Mouse (Mus musculus) midbrain, embryonic 15.5 days (tissue): ENCODE data around the gene 1700029I15Rik. TPM values are rescaled to one million over a fixed set of nuclear protein-coding genes. Genes with fewer than 3 reads are reported as not detected.

Experiments
- ATAC-seq: fragments of 200-750 bp; cut with Nextera tagmentation; replicated peaks from 2 replicates; pipeline ENCODE4 v1.8.0; 2017; ENCODE audit warnings: moderate TSS enrichment
- H3K27ac ChIP-seq: fragments of 300-500 bp; sonication (generic); 2 replicates; pipeline ENCODE4 v1.5.1; 2015; ENCODE audit warnings: mild to moderate bottlenecking, inconsistent platforms
- H3K27me3 ChIP-seq: fragments of 300-500 bp; sonication (generic); replicated peaks from 2 replicates; pipeline ENCODE4 v1.6.1; 2015; ENCODE audit warnings: inconsistent platforms
- H3K36me3 ChIP-seq: fragments of 300-500 bp; sonication (generic); replicated peaks from 2 replicates; pipeline ENCODE4 v1.6.1; 2015; ENCODE audit warnings: inconsistent platforms
- H3K4me1 ChIP-seq: fragments of 300-500 bp; sonication (generic); 2 replicates; pipeline ENCODE4 v1.6.1; 2015; ENCODE audit warnings: inconsistent platforms
- H3K4me2 ChIP-seq: fragments of 300-500 bp; sonication (generic); 2 replicates; pipeline ENCODE4 v1.6.1; 2015; ENCODE audit warnings: inconsistent platforms, mild to moderate bottlenecking, moderate library complexity
- H3K4me3 ChIP-seq: fragments of 300-500 bp; sonication (generic); 2 replicates; pipeline ENCODE4 v1.5.1; 2015; ENCODE audit warnings: mild to moderate bottlenecking, inconsistent platforms
- H3K9ac ChIP-seq: fragments of 300-500 bp; sonication (generic); 2 replicates; pipeline ENCODE4 v1.6.1; 2015; ENCODE audit warnings: mild to moderate bottlenecking, inconsistent platforms
- H3K9me3 ChIP-seq: fragments of 300-500 bp; sonication (generic); 2 replicates; pipeline ENCODE4 v1.6.1; 2016; ENCODE audit warnings: inconsistent platforms
- WGBS: fragments of 180-500 bp; shearing (Covaris S2); methylation state at CpG from one replicate; pipeline ENCODE4 v1.1.7; 2015; ENCODE audit warnings: mixed read lengths; 5-methylcytosine and 5-hydroxymethylcytosine counted together
- polyA plus RNA-seq: library from polyadenylated mRNA; unstranded; fragments of >200 nt; fragmentation: Nextera tagmentation; extraction: Ambion mirVana; gene quantifications from 2 replicates; pipeline ENCODE4 v1.2.1, GENCODE M21; 2015

The 1700029I15Rik gene
- polyA plus RNA-seq, 1 experiment from 2014 or later, result 8.4 TPM

DNA sequence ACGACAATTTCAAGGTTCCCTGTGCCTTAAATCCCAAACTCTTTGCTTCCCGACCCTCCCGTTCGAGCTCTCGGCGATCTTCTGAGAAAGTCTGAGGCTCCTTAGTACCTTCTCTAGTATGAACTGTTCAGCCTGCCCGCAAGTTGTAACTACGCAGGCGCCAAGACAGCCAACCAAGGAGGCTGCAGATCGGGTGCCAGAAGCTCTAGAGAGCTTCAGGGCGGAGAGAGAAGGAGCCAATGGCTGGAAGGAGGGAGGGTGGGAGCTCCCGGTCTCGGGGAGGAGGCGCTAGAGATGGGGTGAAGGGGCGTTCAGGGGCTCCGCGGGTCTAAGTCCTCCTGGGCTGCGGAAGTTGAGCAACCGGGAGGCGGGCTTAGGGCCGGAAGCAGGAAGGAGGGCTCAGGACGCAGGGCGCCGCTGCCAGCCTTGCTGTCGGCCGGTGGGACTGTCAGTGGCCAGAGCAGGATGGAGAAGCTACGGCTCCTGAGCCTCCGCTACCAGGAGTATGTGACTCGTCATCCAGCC lies 7.2 kb upstream of the 1700029I15Rik start:
- peaks cover 52% of the 10 kb centered on the region for H3K4me1 ChIP-seq
- peak overlapping the region; percentile 85 for H3K27ac ChIP-seq
- peaks cover 13% of the 10 kb centered on the region for H3K27me3 ChIP-seq
- peak overlapping the region; percentile 85 for H3K4me3 ChIP-seq
- no peaks in the 10 kb centered on the region for H3K9me3 ChIP-seq
- H3K36me3 ChIP-seq, result peaks cover 9% of the 10 kb centered on the region; the same call in 1 of the 2 replicates
- H3K9ac ChIP-seq, result peak overlapping the region; percentile 65
- ATAC-seq, result peak; percentile 94
- WGBS, result under 1% methylated on average over 29 of the region's 29 CpGs
- H3K4me2 ChIP-seq, result peak overlapping the region; percentile 84

DNA sequence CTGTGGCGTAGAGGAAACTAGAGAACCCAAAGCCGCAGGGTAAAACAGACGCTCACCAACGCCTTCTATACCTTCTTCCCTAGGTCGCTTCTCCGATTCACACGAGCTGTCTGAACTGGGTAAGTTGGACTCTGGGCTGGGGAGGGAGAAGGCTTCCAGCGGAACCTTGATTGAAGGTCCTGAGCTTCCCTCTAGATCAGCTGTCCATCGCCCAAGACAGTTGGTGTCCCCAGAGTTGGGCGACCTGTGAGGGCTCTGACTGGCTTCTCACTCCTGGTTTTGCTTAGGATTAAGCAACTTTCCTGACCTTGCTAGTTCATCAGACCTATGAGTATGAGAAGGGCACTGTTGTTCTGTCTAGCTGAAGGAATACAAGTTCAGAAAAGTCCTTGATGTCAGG lies 6.5 kb upstream of the 1700029I15Rik start:
- H3K4me3 ChIP-seq, result peak overlapping the region; percentile 85
- 11% methylated on average over 10 of the region's 10 CpGs for WGBS
- peaks cover 46% of the 10 kb centered on the region for H3K4me1 ChIP-seq
- peak overlapping the region; percentile 85 for H3K27ac ChIP-seq
- no peaks in the 10 kb centered on the region for H3K9me3 ChIP-seq
- peaks cover 9% of the 10 kb centered on the region; the same call in 1 of the 2 replicates for H3K36me3 ChIP-seq
- H3K27me3 ChIP-seq, result peaks cover 7% of the 10 kb centered on the region
- ATAC-seq, result peak; percentile 2; the same call in 1 of the 2 replicates
- H3K4me2 ChIP-seq, result peak overlapping the region; percentile 84
- peak overlapping the region; percentile 65 for H3K9ac ChIP-seq

DNA sequence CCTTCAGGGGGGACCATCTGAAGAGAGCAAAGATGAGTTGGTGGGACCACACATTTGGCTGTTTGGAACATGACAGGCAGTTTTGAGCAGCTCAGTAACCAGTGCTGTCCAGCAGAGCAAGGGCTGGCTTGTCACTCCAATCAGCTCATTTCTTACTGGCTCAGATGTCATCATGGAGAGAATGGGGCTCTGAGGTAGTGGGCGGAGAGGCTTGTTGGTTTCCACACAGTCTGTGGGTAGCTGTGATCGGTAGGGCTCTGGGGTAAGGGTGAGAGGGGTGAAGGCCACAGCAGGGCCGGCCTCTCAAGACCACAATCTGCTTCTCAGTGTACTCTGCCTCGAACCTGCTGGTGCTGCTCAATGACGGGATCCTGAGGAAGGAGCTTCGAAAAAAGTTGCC lies 6.0 kb upstream of the 1700029I15Rik start:
- ATAC-seq, result no peak
- peaks cover 2% of the 10 kb centered on the region; the same call in 1 of the 2 replicates for H3K27me3 ChIP-seq
- WGBS, result 85% methylated on average over 6 of the region's 6 CpGs
- peak overlapping the region; percentile 65; the same call in 1 of the 2 replicates for H3K9ac ChIP-seq
- H3K9me3 ChIP-seq, result no peaks in the 10 kb centered on the region
- H3K4me1 ChIP-seq, result peaks cover 41% of the 10 kb centered on the region
- H3K4me2 ChIP-seq, result peak overlapping the region; percentile 84
- H3K36me3 ChIP-seq, result peaks cover 13% of the 10 kb centered on the region; the same call in 1 of the 2 replicates
- H3K4me3 ChIP-seq, result peak overlapping the region; percentile 85
- H3K27ac ChIP-seq, result no peak overlapping the region

DNA sequence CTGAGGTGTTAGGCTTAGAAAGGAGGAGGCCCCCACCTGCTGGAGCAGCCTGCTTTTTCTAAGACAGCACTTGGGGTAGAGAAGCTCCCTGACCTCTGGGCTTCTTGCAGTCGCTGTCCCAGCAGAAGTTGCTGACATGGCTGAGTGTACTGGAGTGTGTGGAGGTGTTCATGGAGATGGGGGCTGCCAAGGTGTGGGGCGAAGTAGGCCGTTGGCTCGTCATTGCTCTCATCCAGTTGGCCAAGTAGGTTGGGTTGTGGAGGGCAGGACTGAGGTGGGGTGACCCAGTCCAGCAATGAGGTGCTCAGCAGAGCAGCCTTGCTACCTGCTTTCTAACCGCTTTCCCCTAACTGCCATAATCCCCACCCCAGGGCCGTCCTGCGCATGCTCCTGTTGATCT lies 5.0 kb upstream of the 1700029I15Rik start:
- H3K9me3 ChIP-seq, result no peaks in the 10 kb centered on the region
- 94% methylated on average over 7 of the region's 7 CpGs for WGBS
- peaks cover 22% of the 10 kb centered on the region; the same call in 1 of the 2 replicates for H3K36me3 ChIP-seq
- H3K4me1 ChIP-seq, result peaks cover 31% of the 10 kb centered on the region
- H3K4me2 ChIP-seq, result no peak overlapping the region
- H3K27me3 ChIP-seq, result no peaks in the 10 kb centered on the region
- H3K4me3 ChIP-seq, result no peak overlapping the region
- H3K9ac ChIP-seq, result no peak overlapping the region
- no peak overlapping the region for H3K27ac ChIP-seq
- no peak for ATAC-seq

DNA sequence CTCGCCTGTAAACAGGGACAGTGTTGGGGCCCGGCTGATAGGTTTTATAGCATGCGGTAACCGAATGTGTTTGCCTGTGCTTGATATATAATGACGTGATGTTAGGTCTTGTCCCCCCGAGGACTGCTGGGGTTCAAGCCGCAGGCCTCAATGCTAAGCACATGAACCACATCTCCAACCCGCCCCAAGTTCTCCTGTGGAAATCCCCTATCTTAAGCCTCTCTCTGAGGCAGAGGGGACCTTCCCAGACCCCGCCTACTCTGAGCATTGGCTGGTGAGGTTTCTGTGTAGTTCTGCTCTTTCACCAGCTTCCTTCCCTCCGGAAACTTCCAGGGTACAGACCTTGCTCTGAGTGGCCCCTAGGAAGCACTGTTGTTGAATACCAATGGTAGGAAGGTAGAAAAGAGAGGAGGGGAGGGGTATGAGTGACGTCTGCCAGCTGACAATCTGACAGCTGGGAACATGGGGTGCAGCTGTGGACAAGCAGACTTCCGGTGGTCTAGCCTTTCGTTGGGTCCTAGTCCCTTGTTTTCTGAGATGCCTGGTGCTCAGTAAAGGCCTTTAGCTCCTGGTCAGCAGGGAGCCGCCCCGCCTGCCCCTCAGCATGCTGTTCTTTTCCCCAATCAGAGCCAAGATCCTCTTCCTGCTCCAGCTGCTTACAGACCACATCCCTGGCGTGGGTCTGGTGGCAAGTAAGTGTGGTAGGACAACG lies 2.4 kb upstream of the 1700029I15Rik start:
- Histone ChIP-seq H3K27me3 (no peaks in the 10 kb centered on the region), H3K9me3 (no peaks in the 10 kb centered on the region), H3K9ac (no peak overlapping the region), H3K4me2 (no peak overlapping the region), H3K36me3 (peaks cover 42% of the 10 kb centered on the region), H3K4me3 (no peak overlapping the region), H3K27ac (no peak overlapping the region), H3K4me1 (peaks cover 11% of the 10 kb centered on the region)
- WGBS, result 82% methylated on average over 17 of the region's 17 CpGs
- ATAC-seq, result no peak

DNA sequence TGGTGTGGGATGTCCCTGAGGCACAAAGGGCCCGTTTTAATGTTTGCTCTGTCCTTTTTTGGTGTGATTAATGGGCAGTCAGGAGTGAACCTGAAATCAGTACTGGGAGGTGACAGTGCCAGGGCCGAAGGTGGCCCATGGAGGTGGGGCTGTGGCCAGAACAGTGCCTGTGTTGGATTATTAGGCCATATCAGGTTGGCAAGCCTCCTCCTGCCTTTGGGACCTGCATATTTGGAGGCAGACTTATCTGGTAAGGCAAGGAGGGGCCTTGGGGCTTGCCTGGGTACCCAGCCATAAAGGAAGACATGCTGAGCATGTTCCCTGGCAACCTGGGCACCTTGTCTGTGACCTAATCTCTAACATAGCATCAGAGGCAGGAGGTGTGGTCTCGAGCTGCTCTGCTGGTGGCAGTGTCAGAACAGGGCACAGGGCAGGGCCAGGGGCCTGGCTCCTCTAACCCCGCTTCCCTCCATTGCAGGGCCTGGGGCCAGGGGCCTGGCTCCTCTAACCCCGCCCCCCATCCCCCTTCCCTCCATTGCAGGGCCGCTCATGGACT lies 1.8 kb upstream of the 1700029I15Rik start:
- Histone ChIP-seq H3K36me3 (peaks cover 48% of the 10 kb centered on the region), H3K4me1 (peaks cover 10% of the 10 kb centered on the region), H3K9me3 (no peaks in the 10 kb centered on the region), H3K9ac (no peak overlapping the region), H3K27ac (no peak overlapping the region), H3K4me2 (no peak overlapping the region), H3K27me3 (no peaks in the 10 kb centered on the region), H3K4me3 (no peak overlapping the region)
- WGBS, result 76% methylated on average over 6 of the region's 6 CpGs
- ATAC-seq, result no peak

DNA sequence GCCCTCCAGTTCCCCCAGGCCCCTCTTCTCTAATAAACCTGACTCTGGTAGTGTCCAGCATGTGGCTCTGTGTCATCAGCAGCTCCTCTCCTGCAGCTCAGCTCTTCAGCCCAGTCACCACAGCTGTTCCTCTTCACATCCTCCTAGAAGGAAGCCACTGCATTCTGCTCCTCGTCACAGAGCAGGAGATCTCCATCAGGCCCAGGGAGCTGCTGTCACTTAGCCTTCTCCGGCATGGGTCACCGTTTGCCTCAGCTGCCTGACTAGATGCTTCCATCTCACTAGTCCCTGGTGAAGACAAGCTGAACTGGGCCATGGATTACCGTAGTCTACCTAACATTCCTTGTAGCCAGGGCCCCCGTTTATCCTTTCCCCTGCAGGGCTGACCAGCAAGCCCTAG lies 1.2 kb upstream of the 1700029I15Rik start:
- H3K27ac ChIP-seq, result no peak overlapping the region
- peaks cover 4% of the 10 kb centered on the region for H3K4me1 ChIP-seq
- no peak overlapping the region for H3K4me3 ChIP-seq
- no peak overlapping the region for H3K4me2 ChIP-seq
- H3K27me3 ChIP-seq, result no peaks in the 10 kb centered on the region
- H3K9ac ChIP-seq, result no peak overlapping the region
- peaks cover 54% of the 10 kb centered on the region for H3K36me3 ChIP-seq
- ATAC-seq, result no peak
- H3K9me3 ChIP-seq, result no peaks in the 10 kb centered on the region
- WGBS, result 88% methylated on average over 5 of the region's 5 CpGs

DNA sequence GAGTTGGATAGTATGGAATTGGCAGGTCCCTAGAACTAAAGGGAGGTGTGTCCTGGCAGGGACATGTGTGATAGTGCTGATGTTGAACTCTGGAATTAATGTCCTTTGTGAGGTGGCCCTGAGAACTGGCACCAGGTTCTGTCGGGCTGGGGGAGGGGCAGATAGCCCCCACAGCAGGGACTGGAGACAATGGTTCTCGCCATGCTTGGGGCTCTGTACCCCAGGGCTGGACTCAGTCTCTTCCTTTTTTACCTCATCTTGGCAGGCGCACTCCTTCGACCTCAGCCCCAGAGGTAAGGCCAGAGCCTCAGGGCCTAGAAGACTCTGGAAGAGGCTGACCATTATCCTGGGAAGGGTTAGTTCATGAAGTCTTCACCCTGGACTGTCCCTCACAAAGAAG lies 421 bp downstream of the 1700029I15Rik start:
- no peak overlapping the region for H3K9ac ChIP-seq
- H3K4me2 ChIP-seq, result no peak overlapping the region
- H3K36me3 ChIP-seq, result peaks cover 63% of the 10 kb centered on the region
- H3K9me3 ChIP-seq, result no peaks in the 10 kb centered on the region
- ATAC-seq, result no peak
- no peak overlapping the region for H3K4me3 ChIP-seq
- H3K27me3 ChIP-seq, result no peaks in the 10 kb centered on the region
- 82% methylated on average over 4 of the region's 4 CpGs for WGBS
- H3K27ac ChIP-seq, result no peak overlapping the region
- H3K4me1 ChIP-seq, result peaks cover 9% of the 10 kb centered on the region

DNA sequence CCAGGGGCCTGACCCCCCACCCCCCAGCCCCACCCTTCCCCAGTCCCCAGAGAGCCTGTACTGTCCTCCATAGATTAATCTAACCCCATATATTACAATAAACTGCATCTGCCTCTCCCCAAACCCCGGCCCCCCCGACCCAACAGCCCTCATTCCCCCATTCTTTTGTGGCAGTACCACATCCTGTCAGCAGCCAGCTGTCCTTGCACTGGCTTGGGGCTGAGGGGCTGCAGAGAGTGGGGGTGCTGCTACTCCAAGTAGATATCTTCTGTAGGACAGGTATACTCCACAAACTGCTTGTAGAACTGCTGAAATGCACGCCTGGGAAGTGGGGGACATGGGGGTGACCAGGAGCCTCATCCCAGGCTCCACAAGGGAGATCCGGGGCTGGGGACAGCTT lies 1.8 kb downstream of the 1700029I15Rik start:
- H3K9ac ChIP-seq, result no peak overlapping the region
- WGBS, result 81% methylated on average over 4 of the region's 4 CpGs

DNA sequence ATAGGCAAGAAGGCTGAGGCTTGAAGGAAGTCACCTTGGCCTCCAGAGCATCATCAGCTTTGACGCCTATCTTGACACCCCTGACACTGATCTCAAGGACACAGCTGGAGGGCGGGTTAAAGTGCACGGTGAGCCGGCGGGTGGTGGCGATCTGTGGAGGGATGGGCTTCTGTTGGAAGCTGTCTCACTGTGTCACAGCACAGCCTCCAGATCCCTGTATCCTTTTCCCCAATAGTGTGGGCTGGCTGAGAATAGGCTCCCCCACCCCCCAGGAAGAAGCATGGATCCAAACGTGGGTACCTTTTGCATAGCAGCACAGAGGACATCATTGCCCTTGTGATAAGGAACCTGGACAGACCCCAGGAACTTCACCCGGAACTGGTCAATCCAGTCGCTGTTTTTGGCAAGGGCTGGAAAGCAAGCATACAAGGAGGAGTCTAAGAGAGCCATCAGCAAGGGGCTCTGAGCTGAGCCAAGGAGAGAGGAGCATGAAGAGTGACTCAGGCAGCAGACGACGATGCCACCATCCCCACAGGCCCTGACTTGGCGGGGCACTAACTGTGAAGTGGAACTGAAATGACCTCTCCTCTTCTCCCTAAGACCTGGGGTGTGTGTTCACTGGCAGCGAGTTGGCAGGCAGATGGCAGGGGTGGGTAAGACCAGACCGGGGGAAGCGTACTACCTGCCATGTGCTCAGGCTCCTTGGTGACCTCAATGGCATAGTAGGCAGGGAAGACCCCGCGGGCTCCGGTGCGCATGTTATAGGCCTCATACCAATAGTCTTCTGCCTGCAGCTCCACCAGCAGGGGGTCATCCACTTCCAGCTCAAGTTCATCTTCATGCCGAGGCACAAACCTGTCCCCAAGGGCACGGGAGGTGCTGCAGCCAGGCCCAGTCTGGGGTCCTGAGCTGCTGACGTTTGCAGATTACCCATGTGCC lies 3.0 kb downstream of the 1700029I15Rik start:
- Histone ChIP-seq H3K9ac (no peak overlapping the region), H3K27me3 (no peaks in the 10 kb centered on the region), H3K4me2 (no peak overlapping the region), H3K9me3 (no peaks in the 10 kb centered on the region), H3K4me1 (peaks cover 29% of the 10 kb centered on the region), H3K36me3 (peaks cover 54% of the 10 kb centered on the region), H3K27ac (no peak overlapping the region), H3K4me3 (no peak overlapping the region)
- WGBS, result 84% methylated on average over 22 of the region's 22 CpGs
- ATAC-seq, result no peak

More for the DNA sequence above, 1.8 kb downstream of the 1700029I15Rik start:
- Histone ChIP-seq H3K4me1 (peaks cover 19% of the 10 kb centered on the region), H3K4me3 (no peak overlapping the region), H3K4me2 (no peak overlapping the region), H3K36me3 (peaks cover 57% of the 10 kb centered on the region), H3K27ac (no peak overlapping the region), H3K9me3 (no peaks in the 10 kb centered on the region), H3K27me3 (no peaks in the 10 kb centered on the region)
- no peak for ATAC-seq

DNA sequence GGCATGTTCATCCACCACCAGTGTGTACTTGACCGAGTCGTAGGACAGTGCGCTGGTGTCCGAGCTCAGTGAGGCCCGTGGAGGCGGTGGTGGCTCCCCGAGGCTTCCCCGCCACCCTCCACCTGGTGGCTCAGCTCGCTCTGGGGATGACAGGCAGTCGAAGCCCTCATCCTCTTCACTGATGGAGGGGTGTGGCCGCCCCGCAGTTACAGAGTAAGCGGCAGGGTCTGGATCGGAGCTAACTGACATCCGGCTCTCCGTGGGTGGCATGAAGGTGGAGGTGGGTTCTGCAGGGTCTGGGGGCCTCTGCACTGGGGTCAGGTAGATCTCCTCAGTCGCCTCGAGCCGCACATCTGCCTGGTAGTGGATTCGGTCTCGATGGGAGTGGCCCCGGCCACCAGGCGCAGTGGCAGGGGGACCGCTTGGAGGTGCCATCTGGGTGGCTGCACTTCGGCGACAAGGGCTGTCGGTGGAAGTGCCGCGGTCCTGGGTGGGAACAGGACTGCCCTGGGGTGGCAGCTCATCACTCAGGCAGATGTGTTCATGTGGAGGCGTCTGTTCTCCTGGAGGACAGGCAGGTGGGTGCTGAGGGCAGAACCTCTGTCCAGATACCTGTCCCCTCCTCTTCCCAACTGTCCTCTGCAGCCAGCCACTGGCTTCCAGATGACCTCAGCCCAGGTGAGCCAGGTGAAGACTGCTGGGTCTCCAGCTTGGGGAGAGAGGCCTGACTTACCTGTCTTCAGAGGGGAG lies 4.7 kb downstream of the 1700029I15Rik start:
- Histone ChIP-seq H3K36me3 (peaks cover 43% of the 10 kb centered on the region), H3K27me3 (no peaks in the 10 kb centered on the region), H3K4me2 (peak overlapping the region; percentile 65; the same call in 1 of the 2 replicates), H3K27ac (no peak overlapping the region), H3K4me1 (peaks cover 44% of the 10 kb centered on the region), H3K4me3 (no peak overlapping the region; the same call in 1 of the 2 replicates), H3K9me3 (no peaks in the 10 kb centered on the region), H3K9ac (no peak overlapping the region)
- ATAC-seq, result no peak
- WGBS, result 94% methylated on average over 30 of the region's 30 CpGs
